Mouse (Mus musculus): ENCODE measurements around the gene Sprr4.

DNA sequence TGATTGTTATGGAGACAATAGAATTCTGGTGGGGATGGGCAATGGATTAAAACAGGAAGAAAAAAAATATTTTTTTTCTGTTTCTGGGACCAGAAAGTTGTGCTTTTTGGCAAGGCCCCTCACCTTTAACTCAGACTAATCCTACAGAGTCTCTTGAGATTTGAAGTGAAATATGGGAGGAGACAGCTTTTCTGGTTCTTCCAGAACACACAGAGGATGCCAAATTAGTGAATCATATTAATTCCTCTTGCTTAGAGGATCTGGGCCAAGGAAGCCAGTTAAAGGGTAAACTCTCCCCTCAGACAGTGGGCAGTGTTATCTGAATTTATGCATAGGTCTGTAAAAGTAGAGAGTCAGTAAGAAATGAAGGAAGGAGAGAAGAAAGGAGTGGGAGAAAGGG is 32.9 kb downstream of the Sprr4 start:
- no peak for TF ChIP-seq CTCF (IDR thresholded peaks at IDR 0.05; ENCODE audit: insufficient read depth, low read depth, low read length)
- TF ChIP-seq POLR2A (IDR thresholded peaks at IDR 0.05; ENCODE audit: insufficient read depth, low read depth, low read length) = no peak

Measured in olfactory bulb, adult 2 months (tissue).